Mouse (Mus musculus) midbrain, postnatal 0 days (tissue): ENCODE measurements at regions not wholly inside any gene's neighbourhood (a gene's known extent, or its start where the extent isn't known, plus 50 kb on each side); places are given as distances from the start of the nearest gene placed in this dataset.

Experiments
- ATAC-seq: fragments of 200-750 bp; cut with Nextera tagmentation; 2 replicates; pipeline ENCODE4 v1.8.0; 2017; ENCODE audit warnings: moderate number of reproducible peaks, mild to moderate bottlenecking, moderate TSS enrichment, moderate library complexity; ENCODE audit not compliant: low FRiP score
- DNase-seq: peaks from one replicate; pipeline ENCODE4 v3.0.0-alpha.2; 2015; ENCODE audit warnings: low spot score
- H3K27ac ChIP-seq: fragments of 300-500 bp; sonication (generic); 2 replicates; pipeline ENCODE4 v1.5.1; 2014; ENCODE audit warnings: low read depth, mild to moderate bottlenecking, low read length, mixed read lengths
- H3K27me3 ChIP-seq: fragments of 300-500 bp; sonication (generic); 2 replicates; pipeline ENCODE4 v1.6.1; 2014; ENCODE audit warnings: low read length, control low read depth, mixed read lengths; ENCODE audit not compliant: insufficient read depth
- H3K36me3 ChIP-seq: fragments of 300-500 bp; sonication (generic); 2 replicates; pipeline ENCODE4 v1.6.1; 2014; ENCODE audit warnings: low read length, control low read depth, mixed read lengths; ENCODE audit not compliant: insufficient read depth
- H3K4me1 ChIP-seq: fragments of 300-500 bp; sonication (generic); 2 replicates; pipeline ENCODE4 v1.6.1; 2014; ENCODE audit warnings: mild to moderate bottlenecking, control low read depth, antibody characterized with exemption, low read length, mixed read lengths; ENCODE audit not compliant: insufficient read depth
- H3K4me2 ChIP-seq: fragments of 300-500 bp; sonication (generic); 2 replicates; pipeline ENCODE4 v1.6.1; 2014; ENCODE audit warnings: low read depth, mild to moderate bottlenecking, low read length, mixed read lengths; ENCODE audit not compliant: poor library complexity, severe bottlenecking
- H3K4me3 ChIP-seq: fragments of 300-500 bp; sonication (generic); 2 replicates; pipeline ENCODE4 v1.5.1; 2014; ENCODE audit warnings: low read depth, mild to moderate bottlenecking, low read length, moderate library complexity
- H3K9ac ChIP-seq: fragments of 300-500 bp; sonication (generic); replicated peaks from 2 replicates; pipeline ENCODE4 v1.6.1; 2014; ENCODE audit warnings: mild to moderate bottlenecking, low read length, moderate library complexity, mixed read lengths; ENCODE audit not compliant: poor library complexity, severe bottlenecking
- H3K9me3 ChIP-seq: fragments of 300-500 bp; sonication (generic); 2 replicates; pipeline ENCODE4 v1.6.1; 2016; ENCODE audit warnings: low read length, control low read depth
- CTCF ChIP-seq: IDR thresholded peaks from 2 replicates; pipeline ENCODE4 v1.5.1; 2016; ENCODE audit warnings: antibody characterized with exemption, mild to moderate bottlenecking
- WGBS: fragments of 180-500 bp; shearing (Covaris S2); extraction: QIAGEN DNeasy Blood & Tissue Kit; methylation state at CpG from one replicate; pipeline ENCODE4 v1.1.7; 2014; 5-methylcytosine and 5-hydroxymethylcytosine counted together

GRCm38 (mm10) chrX:99285611-99286010, 149.7 kb downstream of the Efnb1 start:
- 30% methylated on average over 9 of the region's 9 CpGs for WGBS
- Histone ChIP-seq H3K9ac (no peak overlapping the region), H3K36me3 (no peaks in the 10 kb centered on the region), H3K9me3 (no peaks in the 10 kb centered on the region), H3K27me3 (peaks cover 4% of the 10 kb centered on the region; the same call in 1 of the 2 replicates), H3K4me2 (no peak overlapping the region), H3K4me1 (no peaks in the 10 kb centered on the region), H3K27ac (no peak overlapping the region), H3K4me3 (no peak overlapping the region)
- peak; percentile 77 for DNase-seq
- TF ChIP-seq CTCF = no peak
- ATAC-seq = peak; percentile 71

GRCm38 (mm10) chrX:99280991-99281390, 145.1 kb downstream of the Efnb1 start:
- no peak for TF ChIP-seq CTCF
- Histone ChIP-seq H3K4me1 (no peaks in the 10 kb centered on the region), H3K27me3 (peaks cover 4% of the 10 kb centered on the region; the same call in 1 of the 2 replicates), H3K9me3 (no peaks in the 10 kb centered on the region), H3K36me3 (no peaks in the 10 kb centered on the region), H3K27ac (no peak overlapping the region), H3K9ac (no peak overlapping the region), H3K4me3 (no peak overlapping the region), H3K4me2 (no peak overlapping the region)
- ATAC-seq (no peak), DNase-seq (no peak)
- whole genome bisulfite sequencing = 78% methylated on average over 5 of the region's 5 CpGs

GRCm38 (mm10) chrX:99280543-99280942, 144.6 kb downstream of the Efnb1 start:
- TF ChIP-seq CTCF = no peak
- Histone ChIP-seq H3K27me3 (peaks cover 3% of the 10 kb centered on the region; the same call in 1 of the 2 replicates), H3K4me1 (no peaks in the 10 kb centered on the region), H3K36me3 (no peaks in the 10 kb centered on the region), H3K27ac (no peak overlapping the region), H3K9me3 (no peaks in the 10 kb centered on the region), H3K4me3 (no peak overlapping the region), H3K4me2 (no peak overlapping the region), H3K9ac (no peak overlapping the region)
- WGBS = 49% methylated on average over 5 of the region's 5 CpGs
- ATAC-seq (no peak), DNase-seq (no peak)

- ATAC-seq (no peak), DNase-seq (no peak)
- no peaks in the 10 kb centered on the region for H3K36me3 ChIP-seq
- no peak overlapping the region for H3K4me3 ChIP-seq
- no peaks in the 10 kb centered on the region for H3K4me1 ChIP-seq
- no peak overlapping the region for H3K4me2 ChIP-seq
- 84% methylated on average over 5 of the region's 5 CpGs for WGBS
- H3K9me3 ChIP-seq = no peaks in the 10 kb centered on the region
- H3K27ac ChIP-seq = no peak overlapping the region
- H3K27me3 ChIP-seq = no peaks in the 10 kb centered on the region; the same call in 1 of the 2 replicates
- TF ChIP-seq CTCF = no peak
- no peak overlapping the region for H3K9ac ChIP-seq
Observed at GRCm38 (mm10) chrX:99275536-99275935, 139.6 kb downstream of the Efnb1 start.

- DNase-seq = no peak
Observed at GRCm38 (mm10) chrX:99271908-99272307, 136.0 kb downstream of the Efnb1 start.

GRCm38 (mm10) chrX:99249038-99249607, 113.2 kb downstream of the Efnb1 start:
- Histone ChIP-seq H3K9ac (no peak overlapping the region), H3K4me3 (no peak overlapping the region), H3K9me3 (no peaks in the 10 kb centered on the region), H3K36me3 (no peaks in the 10 kb centered on the region), H3K27ac (no peak overlapping the region), H3K27me3 (peaks cover 4% of the 10 kb centered on the region; the same call in 1 of the 2 replicates), H3K4me2 (no peak overlapping the region), H3K4me1 (no peaks in the 10 kb centered on the region)
- TF ChIP-seq CTCF = no peak
- no peak for ATAC-seq
- 89% methylated on average over 5 of the region's 5 CpGs for WGBS
- DNase-seq = no peak

More at GRCm38 (mm10) chrX:99271908-99272307, 136.0 kb downstream of the Efnb1 start:
- no peak overlapping the region for H3K4me3 ChIP-seq
- WGBS = 73% methylated on average over 3 of the region's 3 CpGs
- H3K36me3 ChIP-seq = no peaks in the 10 kb centered on the region
- ATAC-seq = no peak
- H3K4me2 ChIP-seq = no peak overlapping the region
- no peak for TF ChIP-seq CTCF
- H3K4me1 ChIP-seq = no peaks in the 10 kb centered on the region
- H3K9me3 ChIP-seq = no peaks in the 10 kb centered on the region
- H3K27ac ChIP-seq = no peak overlapping the region
- no peak overlapping the region for H3K9ac ChIP-seq
- no peaks in the 10 kb centered on the region; the same call in 1 of the 2 replicates for H3K27me3 ChIP-seq
